Mouse (Mus musculus) gastrocnemius, adult 18-20 months (tissue): ENCODE results near the gene Tanc1. TPM values are rescaled to one million over a fixed set of nuclear protein-coding genes. Genes with fewer than 3 reads are reported as not detected.
"Not testable (repeated sequence)": the region's sequence is repeated elsewhere in the genome, so short reads cannot be mapped to it uniquely, and the experiment has no call there.

ENCODE experiments used
- DNase-seq: peaks from one replicate; pipeline ENCODE4 v3.0.0; 2021; ENCODE audit warnings: low spot score
- long read RNA-seq, 2 experiments: library from polyadenylated mRNA; stranded (forward); transcript quantifications; one replicate each; pipeline ENCODE4 v2.0.0; 2021
- total RNA-seq, 2 experiments: library from RNA; stranded (reverse); gene quantifications; 2 replicates each; pipeline ENCODE4 v1.2.3; 2021

Tanc1 gene
- total RNA-seq, result 1 to 10 TPM; 4.8 to 6.6 TPM
- long read RNA-seq, experiment 1, full-length matches to known transcripts, result 2 of 4 reads
- long read RNA-seq, experiment 1, partial matches to known transcripts, result 0 of 4 reads
- long read RNA-seq, experiment 1, other reads (novel, unspliced or antisense), result 2 of 4 reads
- long read RNA-seq, experiment 2, full-length matches to known transcripts, result 1 of 1 reads
- long read RNA-seq, experiment 2, partial matches to known transcripts, result 0 of 1 reads
- long read RNA-seq, experiment 2, other reads (novel, unspliced or antisense), result 0 of 1 reads

GRCm38 (mm10) chr2:59611831-59612732 is at the start of gene Tanc1:
Gene Tanc1 (plus strand): TSS chr2:59612042.
- peak; percentile 79 for DNase-seq

- no peak for DNase-seq
These were observed 49.6 kb upstream of the Tanc1 start for GRCm38 (mm10) chr2:59562215-59562614.

GRCm38 (mm10) chr2:59562696-59563095 is 49.1 kb upstream of the Tanc1 start:
- DNase-seq, result no peak

- DNase-seq, result not testable (repeated sequence)
These were observed 47.7 kb upstream of the Tanc1 start for GRCm38 (mm10) chr2:59564029-59564611.

GRCm38 (mm10) chr2:59564947-59565346 is 46.9 kb upstream of the Tanc1 start:
- DNase-seq, result no peak

- DNase-seq, result no peak
These were observed 30.9 kb upstream of the Tanc1 start for GRCm38 (mm10) chr2:59580939-59581338.

GRCm38 (mm10) chr2:59583961-59584360 is 27.9 kb upstream of the Tanc1 start:
- DNase-seq, result no peak

GRCm38 (mm10) chr2:59587387-59588095 is 24.3 kb upstream of the Tanc1 start:
- DNase-seq, result peak; percentile 10

- DNase-seq, result no peak
These were observed 23.8 kb upstream of the Tanc1 start for GRCm38 (mm10) chr2:59588096-59588405.

- DNase-seq, result no peak
These were observed 18.4 kb upstream of the Tanc1 start for GRCm38 (mm10) chr2:59593341-59593902.

GRCm38 (mm10) chr2:59594095-59594494 is 17.7 kb upstream of the Tanc1 start:
- no peak for DNase-seq

GRCm38 (mm10) chr2:59596545-59596944 is 15.3 kb upstream of the Tanc1 start:
- DNase-seq, result no peak

GRCm38 (mm10) chr2:59598286-59598685 is 13.6 kb upstream of the Tanc1 start:
- no peak for DNase-seq

GRCm38 (mm10) chr2:59598894-59599293 is 12.9 kb upstream of the Tanc1 start:
- DNase-seq, result no peak

- DNase-seq, result no peak
These were observed 12.3 kb upstream of the Tanc1 start for GRCm38 (mm10) chr2:59599338-59600111.

- peak; percentile 76 for DNase-seq
These were observed 11.6 kb upstream of the Tanc1 start for GRCm38 (mm10) chr2:59600123-59600840.

GRCm38 (mm10) chr2:59600980-59601379 is 10.9 kb upstream of the Tanc1 start:
- no peak for DNase-seq

- no peak for DNase-seq
These were observed 10.4 kb upstream of the Tanc1 start for GRCm38 (mm10) chr2:59601452-59601851.

GRCm38 (mm10) chr2:59608958-59609357 is 2.9 kb upstream of the Tanc1 start:
- DNase-seq, result no peak

- no peak for DNase-seq
These were observed 529 bp upstream of the Tanc1 start for GRCm38 (mm10) chr2:59611216-59611810.
